Mouse (Mus musculus) hindlimb bud, embryonic 11.5 days (tissue): ENCODE results near the gene Cluh.

Source experiments
- DNase-seq: peaks from one replicate; pipeline ENCODE4 v3.0.0-alpha.2; 2012; ENCODE audit warnings: low read depth, low spot score; ENCODE audit errors: extremely low spot score

Cluh gene

GRCm38 (mm10) chr11:74649095-74649646 is at the start of gene Cluh:
TSS of gene Cluh (plus strand) at chr11:74649495.
- DNase-seq, result peak; percentile 78

DNA sequence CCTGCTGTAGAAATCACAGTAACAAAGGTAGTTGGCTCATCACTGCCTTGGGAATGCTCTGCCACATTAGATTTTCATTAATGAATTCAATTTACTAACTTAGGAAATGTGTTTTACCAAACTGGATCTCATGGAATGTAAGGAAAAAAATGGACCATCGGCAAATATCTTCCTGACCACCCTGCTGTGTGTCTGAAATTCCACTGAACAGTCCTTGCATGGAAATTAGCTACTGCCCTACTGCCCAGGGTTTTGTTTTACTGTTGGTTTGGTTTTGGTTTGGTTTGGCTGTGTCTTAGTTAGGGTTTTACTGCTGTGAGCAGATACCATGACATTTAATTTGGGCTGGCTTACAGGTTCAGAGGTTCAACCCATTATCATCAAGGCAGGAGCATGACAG is 47.0 kb upstream of the Cluh start:
- no peak for DNase-seq

DNA sequence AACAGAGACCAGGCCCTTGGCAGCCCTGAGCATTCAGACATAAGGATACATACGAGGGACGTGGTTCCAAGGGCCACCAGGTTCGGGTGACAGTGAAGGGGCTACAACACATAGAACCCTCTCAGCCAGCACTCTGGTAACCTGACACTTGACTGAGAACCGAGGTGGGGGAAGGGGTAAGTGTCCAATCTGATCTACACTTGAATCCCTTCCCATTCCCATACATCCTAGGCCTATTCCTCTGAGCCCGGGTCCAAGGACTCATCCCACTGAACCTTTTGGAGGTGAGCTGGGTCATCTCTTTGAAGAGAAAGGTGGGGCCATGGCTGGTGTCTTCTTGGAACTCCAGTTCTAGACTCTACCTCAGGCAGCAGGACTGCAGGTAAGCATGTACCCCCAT is 39.2 kb upstream of the Cluh start:
- no peak for DNase-seq

DNA sequence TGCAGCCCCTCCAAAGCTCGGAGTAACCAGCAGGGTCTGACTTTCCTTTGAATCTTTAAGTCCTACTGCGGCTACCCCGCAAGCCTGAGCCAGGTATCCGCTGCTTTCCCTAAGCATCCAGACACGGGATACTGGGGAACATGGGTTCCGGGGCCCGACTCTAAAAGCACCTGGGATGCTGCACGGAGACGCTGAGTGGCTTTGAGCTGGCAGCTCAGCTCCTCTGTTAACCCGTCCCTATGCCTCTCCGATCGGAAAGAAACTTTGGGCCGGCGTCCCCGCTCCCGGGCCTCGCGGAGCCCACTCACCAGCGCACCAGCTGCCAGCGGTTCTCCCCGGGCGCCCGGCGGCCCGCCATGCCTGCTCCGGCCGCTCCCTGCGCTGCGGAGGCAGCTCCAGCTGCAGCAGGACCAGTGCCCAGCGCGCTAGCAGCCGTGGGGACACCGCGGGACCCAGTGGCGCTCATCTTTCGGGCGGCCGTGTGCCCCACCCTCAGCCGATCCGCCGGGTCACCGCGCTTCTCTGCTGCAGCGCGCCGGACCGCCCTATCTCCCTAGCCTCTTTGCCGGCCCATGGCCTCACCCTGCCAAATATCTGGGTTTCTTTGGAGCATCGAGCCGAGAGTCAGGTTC is 38.6 kb upstream of the Cluh start, which contains the start of gene Rap1gap2:
Rap1gap2 (minus strand) TSS at position 371 of the 632 bp plus-strand sequence.
- no peak for DNase-seq

DNA sequence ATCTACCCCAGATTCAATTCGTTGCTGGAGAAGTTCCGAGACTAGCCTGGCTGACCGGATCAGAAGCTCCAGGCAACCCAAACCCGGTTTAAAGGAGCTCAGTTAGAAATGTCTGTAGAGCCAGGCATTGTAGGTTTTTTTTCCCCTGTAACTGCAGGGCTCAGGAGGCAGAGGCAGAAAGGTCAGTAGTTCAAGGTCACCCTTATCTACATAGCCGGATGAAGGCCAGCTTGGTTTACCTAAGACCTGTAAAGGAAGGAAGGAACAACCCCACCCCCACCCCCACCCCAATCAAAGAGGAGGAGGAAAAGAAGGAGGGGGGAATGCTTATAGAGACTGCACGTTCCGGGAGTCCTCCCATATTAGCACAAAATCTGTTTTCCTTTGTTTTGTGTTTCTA is 37.9 kb upstream of the Cluh start:
- no peak for DNase-seq

GRCm38 (mm10) chr11:74613428-74613827 is 35.9 kb upstream of the Cluh start:
- no peak for DNase-seq

- DNase-seq, result no peak
Observed at GRCm38 (mm10) chr11:74615571-74615970, 33.7 kb upstream of the Cluh start.

- DNase-seq, result peak; percentile 49
Observed at GRCm38 (mm10) chr11:74619201-74619955, 29.9 kb upstream of the Cluh start, which contains the start of gene Ccdc92b. TSS of gene Ccdc92b (plus strand) at chr11:74619605.

DNA sequence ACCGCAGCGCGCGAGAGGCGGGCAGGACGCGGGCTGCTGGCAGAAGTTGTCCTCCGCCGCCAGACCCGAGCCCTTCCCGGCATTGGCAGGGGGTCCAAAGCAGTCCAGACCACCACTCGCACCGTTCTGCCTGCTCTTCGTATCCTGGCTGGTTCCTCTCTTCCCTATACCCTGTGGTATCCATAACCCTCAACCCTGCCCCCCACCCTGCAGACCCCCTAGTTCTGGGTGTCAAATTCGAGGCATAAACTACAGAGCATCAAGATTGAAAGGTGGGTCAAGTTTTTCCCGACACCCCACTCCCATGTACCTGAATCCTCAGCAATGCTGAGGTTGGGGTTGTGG is 29.4 kb upstream of the Cluh start:
- DNase-seq, result no peak

DNA sequence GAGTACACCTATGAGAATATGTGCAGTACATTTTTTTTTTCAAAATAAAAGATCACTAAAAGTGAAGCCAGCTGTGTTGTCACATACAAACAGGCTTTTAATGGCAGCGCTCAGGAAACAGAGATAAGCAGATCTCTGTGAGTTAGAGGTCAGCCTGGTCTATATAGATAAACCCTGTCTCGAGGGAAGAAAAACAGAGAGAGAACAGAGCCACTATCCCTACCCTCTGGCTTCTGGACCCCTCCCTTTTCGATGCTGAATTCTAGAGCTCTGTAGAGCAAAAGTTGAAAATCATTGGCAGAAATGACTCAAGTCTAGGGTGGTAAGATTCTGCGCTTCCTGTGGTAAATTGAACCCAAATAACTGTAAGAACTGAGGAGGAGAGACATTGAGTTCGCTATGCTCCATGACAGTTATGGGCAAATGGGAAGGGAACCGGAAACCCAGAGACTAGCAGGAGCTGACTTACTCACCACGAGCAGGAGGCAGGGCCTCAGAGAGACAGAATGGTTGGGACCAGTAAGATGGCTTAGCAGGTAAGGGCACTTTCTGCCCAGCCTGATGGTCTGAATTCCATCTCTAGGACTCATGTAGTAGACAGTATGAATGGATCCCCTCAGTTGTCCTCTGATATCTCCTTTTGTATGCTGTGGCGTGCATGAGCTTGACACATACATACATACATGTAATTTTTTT is 27.2 kb upstream of the Cluh start:
- no peak for DNase-seq

DNA sequence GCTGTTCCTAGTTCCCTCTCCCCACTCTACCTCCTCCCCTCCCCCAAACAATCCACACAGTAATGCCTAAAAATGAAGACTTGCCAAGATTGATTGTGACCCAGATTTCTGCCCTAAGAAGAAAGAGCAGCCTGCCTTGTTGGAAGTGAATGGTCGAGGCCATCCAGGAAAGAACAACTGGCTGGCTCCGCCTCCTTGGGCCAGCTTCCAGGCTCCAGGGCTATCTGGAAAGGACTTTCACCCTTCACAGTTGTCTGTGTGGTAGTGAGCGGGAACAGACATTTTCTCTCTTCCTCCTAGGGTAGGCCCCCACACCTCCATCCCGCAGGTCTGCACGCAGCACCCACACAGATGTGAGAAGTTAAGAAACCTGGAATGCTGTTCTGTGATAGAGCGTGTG is 25.6 kb upstream of the Cluh start:
- no peak for DNase-seq

DNA sequence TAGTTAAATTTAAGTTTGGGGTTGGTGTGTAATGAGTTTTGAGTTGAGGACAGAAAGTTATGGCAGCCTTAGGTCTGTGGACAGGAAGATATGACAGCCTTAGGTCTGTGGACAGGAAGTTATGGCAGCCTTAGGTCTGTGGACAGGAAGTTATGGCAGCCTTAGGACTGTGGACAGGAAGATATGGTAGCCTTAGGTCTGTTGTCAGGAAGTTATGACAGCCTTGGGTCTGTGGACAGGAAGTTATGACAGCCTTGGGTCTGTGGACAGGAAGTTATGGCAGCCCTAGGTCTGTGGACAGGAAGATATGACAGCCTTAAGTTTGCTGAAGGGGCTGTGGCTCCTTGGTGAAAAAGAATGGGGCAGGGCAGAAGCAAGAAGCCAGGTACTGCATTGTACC is 24.0 kb upstream of the Cluh start:
- DNase-seq, result no peak

GRCm38 (mm10) chr11:74627481-74627880 is 21.8 kb upstream of the Cluh start:
- DNase-seq, result no peak

- DNase-seq, result no peak
Observed at GRCm38 (mm10) chr11:74631880-74632789, 17.2 kb upstream of the Cluh start.

- peak; percentile 89 for DNase-seq
Observed at GRCm38 (mm10) chr11:74634490-74635275, 14.6 kb upstream of the Cluh start.

DNA sequence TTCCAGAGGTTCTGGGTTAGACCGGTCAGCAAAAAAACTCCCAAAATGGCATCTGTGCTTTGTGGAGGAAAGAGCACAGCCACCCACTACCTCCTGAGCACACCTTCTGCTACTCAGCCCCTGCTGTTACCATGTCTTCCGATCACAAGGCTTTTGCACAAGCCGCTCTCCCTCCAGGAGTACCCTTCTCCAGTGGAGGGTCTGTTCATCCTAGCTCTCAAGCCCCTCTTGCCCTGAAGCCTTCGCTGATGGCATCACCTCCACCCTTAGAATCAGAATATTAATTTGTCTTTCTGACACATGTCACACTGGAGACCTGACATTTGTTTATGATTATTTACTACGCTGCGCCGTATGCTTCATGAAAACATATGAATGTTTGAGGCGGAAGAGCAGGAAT is 11.8 kb upstream of the Cluh start:
- no peak for DNase-seq

- DNase-seq, result no peak
Observed at GRCm38 (mm10) chr11:74637971-74638790, 11.1 kb upstream of the Cluh start.

DNA sequence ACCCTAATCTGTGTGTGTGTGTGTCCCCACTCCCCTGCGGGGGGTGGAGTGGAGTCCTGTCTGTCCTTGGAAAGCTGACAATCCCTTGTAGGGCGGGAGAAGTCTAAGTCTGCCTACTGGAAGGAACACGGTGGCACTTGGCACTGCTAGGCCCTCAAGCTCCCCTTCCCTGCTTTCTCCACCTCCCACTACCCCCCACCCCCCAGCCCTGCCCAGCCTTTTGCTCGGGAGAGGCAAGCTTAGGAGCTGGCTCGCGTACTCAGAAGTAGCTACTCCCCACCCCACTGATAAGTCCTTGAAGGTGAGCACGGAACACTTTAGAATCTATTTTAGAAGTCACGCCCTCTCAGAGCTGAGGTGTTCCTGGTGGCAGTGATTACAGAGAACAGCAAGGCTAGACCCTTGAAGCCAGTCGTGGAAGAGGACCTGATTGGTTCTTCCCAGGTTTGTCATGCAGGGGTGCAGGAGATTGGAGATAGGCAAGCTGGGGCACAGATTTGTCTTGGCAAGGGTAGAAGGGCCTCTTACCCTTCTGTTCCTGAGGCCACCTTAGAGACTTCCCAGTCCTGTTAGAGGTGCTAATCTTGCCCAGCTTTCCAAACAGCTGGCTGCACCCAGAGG is 10.4 kb upstream of the Cluh start:
- no peak for DNase-seq

- DNase-seq, result no peak
Observed at GRCm38 (mm10) chr11:74639628-74640027, 9.7 kb upstream of the Cluh start.
